Mouse (Mus musculus) thymus, adult 2 months (tissue): ENCODE results near the gene Hsd17b14. TPM values are rescaled to one million over a fixed set of nuclear protein-coding genes. Genes with fewer than 3 reads are reported as not detected.

Experiments
- DNase-seq: peaks from one replicate; pipeline ENCODE4 v3.0.0; 2021
- H3K27ac ChIP-seq: fragments of 200-500 bp; 2 replicates; pipeline ENCODE4 v1.5.1; 2012; ENCODE audit warnings: low read length, control low read depth; ENCODE audit not compliant: control insufficient read depth, insufficient read depth
- H3K27me3 ChIP-seq: fragments of 200-500 bp; 2 replicates; pipeline ENCODE4 v1.6.1; 2012; ENCODE audit warnings: mild to moderate bottlenecking, low read length, moderate library complexity, mixed read lengths; ENCODE audit not compliant: control insufficient read depth, insufficient read depth
- H3K36me3 ChIP-seq: fragments of 200-500 bp; 2 replicates; pipeline ENCODE4 v1.6.1; 2012; ENCODE audit warnings: mild to moderate bottlenecking, low read length, moderate library complexity; ENCODE audit not compliant: control insufficient read depth, insufficient read depth
- H3K4me1 ChIP-seq: fragments of 200-500 bp; replicated peaks from 2 replicates; pipeline ENCODE4 v1.6.1; 2012; ENCODE audit warnings: low read length; ENCODE audit not compliant: control insufficient read depth, insufficient read depth
- H3K4me3 ChIP-seq: fragments of 200-500 bp; 2 replicates; pipeline ENCODE4 v1.5.1; 2012; ENCODE audit warnings: mild to moderate bottlenecking, low read length, control low read depth, moderate library complexity; ENCODE audit not compliant: control insufficient read depth, insufficient read depth
- CTCF ChIP-seq: fragments of 200-500 bp; IDR thresholded peaks from 2 replicates; pipeline ENCODE4 v1.5.1; 2012; ENCODE audit warnings: mild to moderate bottlenecking, control low read depth, low read length, moderate library complexity, borderline replicate concordance; ENCODE audit not compliant: control insufficient read depth, poor library complexity, insufficient read depth; ENCODE audit errors: extremely low read depth
- POLR2A ChIP-seq: fragments of 200-500 bp; IDR thresholded peaks from 2 replicates; pipeline ENCODE4 v1.6.1; 2012; ENCODE audit warnings: mild to moderate bottlenecking, low read length, control low read depth, moderate library complexity; ENCODE audit not compliant: control insufficient read depth, poor library complexity, insufficient read depth; ENCODE audit errors: extremely low read depth
- WGBS: fragments of 180-500 bp; shearing (Covaris S2); methylation state at CpG from one replicate; pipeline ENCODE4 v1.1.7; 2018; 5-methylcytosine and 5-hydroxymethylcytosine counted together
- polyA plus RNA-seq: library from polyadenylated mRNA; depleted of rRNA; stranded (reverse); fragments of >200 nt; gene quantifications from 2 replicates; pipeline ENCODE4 v1.2.3, GENCODE M21; 2012

Hsd17b14 gene
- polyA plus RNA-seq, 1 experiment = 2.6 TPM

- no peak overlapping the region for H3K4me3 ChIP-seq
- DNase-seq = no peak
- peak overlapping the region; percentile 60; the same call in 1 of the 2 replicates for H3K27ac ChIP-seq
- H3K27me3 ChIP-seq = no peaks in the 10 kb centered on the region
- TF ChIP-seq CTCF = no peak
- no peak for TF ChIP-seq POLR2A
- no peaks in the 10 kb centered on the region for H3K36me3 ChIP-seq
- H3K4me1 ChIP-seq = peaks cover 30% of the 10 kb centered on the region
- 93% methylated on average over 8 of the region's 8 CpGs for WGBS
These were observed 12.6 kb downstream of the Hsd17b14 start for GRCm38 (mm10) chr7:45567112-45567779.

- peak overlapping the region; percentile 47 for H3K4me3 ChIP-seq
- peak; percentile 64; the same call in 1 of the 2 replicates for TF ChIP-seq CTCF
- TF ChIP-seq POLR2A = peak; percentile 79
- WGBS = 1% methylated on average over 24 of the region's 24 CpGs
- H3K4me1 ChIP-seq = peaks cover 36% of the 10 kb centered on the region
- no peaks in the 10 kb centered on the region for H3K36me3 ChIP-seq
- DNase-seq = peak; percentile 88
- H3K27me3 ChIP-seq = no peaks in the 10 kb centered on the region
- H3K27ac ChIP-seq = peak overlapping the region; percentile 60; the same call in 1 of the 2 replicates
These were observed 13.3 kb downstream of the Hsd17b14 start for GRCm38 (mm10) chr7:45567780-45568516.

- H3K36me3 ChIP-seq = no peaks in the 10 kb centered on the region
- peaks cover 45% of the 10 kb centered on the region for H3K4me1 ChIP-seq
- WGBS = 81% methylated on average over 10 of the region's 10 CpGs
- no peak for DNase-seq
- H3K27ac ChIP-seq = no peak overlapping the region
- TF ChIP-seq CTCF = no peak
- TF ChIP-seq POLR2A = no peak
- H3K4me3 ChIP-seq = no peak overlapping the region
- H3K27me3 ChIP-seq = no peaks in the 10 kb centered on the region
These were observed 14.1 kb downstream of the Hsd17b14 start for GRCm38 (mm10) chr7:45568601-45569473.

- Histone ChIP-seq H3K4me3 (peak within 1 kb of the TSS; percentile 83), H3K27me3 (no peaks in the 10 kb centered on the region), H3K4me1 (peaks cover 58% of the 10 kb centered on the region), H3K27ac (peak within 1 kb of the TSS; percentile 43), H3K36me3 (peaks cover under 1% of the 10 kb centered on the region)
- TF ChIP-seq CTCF = no peak
- TF ChIP-seq POLR2A = no peak
- 1% methylated on average over 42 of the region's 42 CpGs for WGBS
- peak; percentile 77 for DNase-seq
These were observed 15.5 kb downstream of the Hsd17b14 start, which contains the start of gene Bcat2 for GRCm38 (mm10) chr7:45570103-45570741. Gene Bcat2 (plus strand): TSS chr7:45570153.

- H3K4me3 ChIP-seq = no peak overlapping the region
- no peaks in the 10 kb centered on the region for H3K27me3 ChIP-seq
- H3K36me3 ChIP-seq = peaks cover 18% of the 10 kb centered on the region
- TF ChIP-seq CTCF = no peak
- no peak for TF ChIP-seq POLR2A
- WGBS = 10% methylated on average over 1 of the region's 1 CpGs
- peak overlapping the region; percentile 92 for H3K27ac ChIP-seq
- peak; percentile 33 for DNase-seq
- peaks cover 59% of the 10 kb centered on the region for H3K4me1 ChIP-seq
These were observed 17.3 kb downstream of the Hsd17b14 start for GRCm38 (mm10) chr7:45571966-45572365.
